Mouse (Mus musculus): ENCODE measurements around the gene Idh3b.

Gene Idh3b

DNA sequence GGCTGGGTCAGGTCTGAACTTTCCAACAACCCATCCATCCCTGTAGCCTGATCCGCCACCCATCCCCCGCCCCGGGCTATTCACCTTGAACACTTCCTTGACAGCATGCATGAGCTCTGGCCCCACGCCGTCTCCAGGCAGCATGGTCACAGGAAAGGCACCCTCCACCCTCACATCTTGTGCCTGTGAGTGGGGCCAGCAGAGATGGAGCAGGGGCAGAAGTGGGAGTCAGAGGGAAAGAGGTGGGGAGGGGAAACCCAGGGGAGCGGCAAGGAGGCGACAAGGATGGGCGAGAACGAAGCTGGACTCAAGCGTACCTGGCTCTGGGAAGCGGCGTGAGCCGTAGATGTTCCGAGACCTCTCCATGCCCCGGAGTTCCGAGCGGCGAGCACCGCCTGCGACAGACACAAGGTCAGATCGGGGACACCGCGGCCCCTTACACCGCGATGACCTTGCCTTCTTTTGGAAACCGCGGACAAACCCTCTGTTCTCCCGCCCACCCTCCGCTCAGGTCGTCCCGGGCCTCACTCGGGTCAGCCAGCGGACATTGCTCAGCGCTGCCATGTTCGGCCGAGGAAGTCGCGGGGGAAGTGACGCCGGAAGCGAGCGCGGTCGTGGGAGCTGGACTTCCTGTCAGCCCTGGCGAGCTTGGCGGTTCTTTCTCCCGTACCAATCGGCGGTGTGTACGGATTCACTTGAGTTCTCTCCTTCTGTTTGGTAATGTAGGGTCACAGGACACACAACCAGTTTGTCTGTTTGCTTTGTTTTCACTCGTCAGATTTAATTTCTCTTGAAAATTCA is at the start of gene Idh3b:
Gene Idh3b, minus strand, starts transcription at position 694 of the 801 bp plus-strand sequence.
- peak; percentile 97 for DNase-seq (ENCODE audit: low read depth, low spot score)

DNA sequence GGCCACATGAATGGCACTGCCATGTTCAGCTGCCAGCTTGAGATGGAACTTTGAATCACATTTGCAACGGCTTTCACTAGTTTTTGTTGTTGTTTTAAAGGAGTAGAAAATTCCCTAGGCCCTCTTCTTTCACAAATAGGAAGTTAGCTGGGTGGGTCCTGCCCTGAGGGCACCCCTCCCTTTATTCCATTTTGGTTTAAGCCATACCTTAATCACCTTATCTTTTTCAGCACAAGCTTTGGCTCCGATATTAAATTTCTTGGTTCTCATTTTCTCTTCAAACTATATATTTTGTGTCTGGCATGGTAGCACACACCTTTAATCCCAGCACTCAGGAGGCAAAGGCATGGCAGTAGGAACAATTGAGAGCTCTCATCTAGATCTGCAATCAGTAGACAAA is 45.2 kb upstream of the Idh3b start:
- DNase-seq (ENCODE audit: low read depth, low spot score), result no peak

DNA sequence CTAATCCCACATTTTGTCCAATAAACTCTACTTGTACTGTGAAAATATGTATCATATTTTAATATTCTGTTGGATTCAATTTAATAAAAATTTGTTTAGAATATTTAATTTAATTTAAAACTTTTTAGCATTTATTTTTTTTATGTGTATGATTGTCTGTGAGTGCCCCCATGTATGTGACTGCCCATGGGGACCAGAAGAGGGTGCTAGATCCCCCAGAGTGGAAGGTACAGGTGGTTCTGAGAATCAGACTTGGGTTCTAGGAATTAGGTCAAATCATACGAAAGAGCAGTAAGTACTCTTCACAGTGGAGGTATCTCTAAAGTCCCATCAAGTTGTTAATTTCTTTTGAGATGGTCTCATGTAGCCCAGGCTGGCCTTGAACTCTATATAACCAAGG is 42.7 kb upstream of the Idh3b start:
- DNase-seq (ENCODE audit: low read depth, low spot score), result no peak

DNA sequence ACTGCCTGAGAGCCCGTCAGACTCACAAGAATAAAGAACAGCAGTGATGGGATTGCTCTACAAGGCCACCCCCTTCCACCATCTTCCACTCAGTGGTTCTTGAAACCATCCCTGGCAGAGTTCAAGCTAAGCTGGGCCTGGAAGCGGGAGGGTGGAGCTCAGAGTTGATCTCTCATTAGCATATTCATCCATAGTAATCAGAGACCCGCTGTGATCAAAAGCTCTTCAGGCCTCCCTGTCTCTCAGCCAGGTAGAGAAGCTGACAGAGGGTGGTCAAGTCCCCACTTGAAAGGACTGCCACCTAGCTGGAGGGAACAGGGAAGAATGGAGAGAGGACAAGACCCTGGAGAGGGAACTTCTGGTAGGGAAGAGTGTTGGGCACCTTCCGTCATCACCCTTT is 18.7 kb upstream of the Idh3b start:
- no peak for DNase-seq (ENCODE audit: low read depth, low spot score)

DNA sequence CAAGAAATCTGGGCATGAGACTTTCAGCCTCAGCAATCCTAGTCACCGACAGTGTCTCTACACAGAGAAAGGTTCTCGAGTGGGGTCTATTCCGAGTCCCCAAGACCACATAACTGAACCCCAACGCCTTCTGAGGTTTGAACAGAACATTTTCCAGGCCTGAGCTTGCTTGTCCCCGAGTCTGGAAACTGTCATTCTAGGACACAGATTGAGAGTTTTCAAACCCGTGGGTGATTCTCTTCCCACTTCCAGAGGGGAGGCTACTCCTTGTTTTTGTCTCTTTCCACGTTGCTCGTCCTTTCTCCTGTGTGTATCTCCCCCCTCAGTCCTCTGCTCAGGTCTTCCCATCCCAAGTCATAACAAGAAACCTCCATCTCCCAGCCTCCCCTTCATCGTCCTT is 13.2 kb upstream of the Idh3b start:
- DNase-seq (ENCODE audit: low read depth, low spot score), result no peak

DNA sequence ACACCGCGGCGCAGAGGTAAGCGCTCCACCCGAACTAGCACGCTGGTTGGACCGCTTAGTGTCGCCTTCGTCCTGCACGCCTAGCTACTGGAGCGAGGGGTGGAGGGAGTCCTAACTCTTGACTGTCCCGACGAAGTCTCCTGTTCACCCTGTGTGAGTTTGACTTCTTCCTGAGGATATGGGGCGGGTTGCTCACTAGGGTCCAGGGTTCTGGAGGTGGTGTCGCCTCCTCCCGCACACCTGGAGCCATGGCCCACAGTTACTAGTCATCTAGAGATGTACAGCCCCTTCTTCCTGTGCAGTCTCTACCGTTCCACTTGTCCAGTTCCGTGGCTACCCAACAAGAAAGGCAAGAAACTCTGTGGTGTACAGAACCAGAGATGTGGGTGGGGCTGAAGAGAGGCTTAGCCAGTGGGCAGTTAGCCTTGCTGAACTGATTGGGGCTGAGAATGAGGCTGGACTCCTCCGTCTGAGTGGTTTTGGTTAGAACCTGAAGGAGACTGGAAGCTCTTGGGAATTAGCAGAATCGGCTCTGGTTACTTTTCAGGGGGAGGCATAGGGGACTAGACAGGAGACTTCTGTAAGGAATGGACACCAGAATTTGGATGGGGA is 11.9 kb upstream of the Idh3b start:
- no peak for DNase-seq (ENCODE audit: low read depth, low spot score)

DNA sequence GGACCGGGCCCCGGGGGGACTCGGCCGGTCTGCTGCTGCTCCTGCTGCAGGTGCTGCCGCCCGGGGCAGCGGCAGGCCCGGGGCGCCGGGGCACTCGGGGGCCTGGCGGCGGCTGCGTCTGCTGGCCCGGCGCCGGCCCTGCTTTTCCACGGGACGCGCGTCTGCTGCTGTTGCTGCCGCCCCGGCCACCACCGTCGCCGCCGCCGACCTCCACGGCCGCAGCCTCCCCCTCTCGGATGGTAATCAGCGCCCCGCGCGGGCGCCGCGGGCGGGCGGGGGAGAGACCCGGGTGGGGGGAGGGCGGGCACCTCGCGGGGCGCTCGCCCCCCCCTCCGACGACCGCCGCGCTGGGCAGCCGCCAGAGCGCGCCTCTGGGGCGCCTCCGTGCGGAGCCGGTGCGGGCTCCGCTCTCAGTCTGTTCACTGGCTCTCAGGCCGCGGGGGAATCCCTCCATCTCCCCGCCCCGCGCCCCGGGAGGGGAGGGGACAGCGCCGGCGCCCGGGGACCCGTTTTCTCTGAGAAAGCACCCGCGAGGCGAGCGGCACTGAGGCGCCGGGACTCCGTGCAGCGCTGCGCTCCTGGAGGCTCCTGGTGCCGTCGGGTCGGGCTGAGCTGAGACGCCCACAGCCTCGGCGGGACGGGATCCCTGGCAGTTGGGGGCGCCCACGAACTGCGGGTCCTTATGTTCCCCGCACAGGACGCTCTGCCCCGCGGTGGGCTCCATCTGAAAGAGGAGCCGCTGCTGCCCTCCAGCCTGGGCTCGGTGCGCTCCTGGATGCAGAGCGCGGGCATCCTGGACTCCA is 11.2 kb upstream of the Idh3b start:
- DNase-seq (ENCODE audit: low read depth, low spot score), result peak; percentile 56

DNA sequence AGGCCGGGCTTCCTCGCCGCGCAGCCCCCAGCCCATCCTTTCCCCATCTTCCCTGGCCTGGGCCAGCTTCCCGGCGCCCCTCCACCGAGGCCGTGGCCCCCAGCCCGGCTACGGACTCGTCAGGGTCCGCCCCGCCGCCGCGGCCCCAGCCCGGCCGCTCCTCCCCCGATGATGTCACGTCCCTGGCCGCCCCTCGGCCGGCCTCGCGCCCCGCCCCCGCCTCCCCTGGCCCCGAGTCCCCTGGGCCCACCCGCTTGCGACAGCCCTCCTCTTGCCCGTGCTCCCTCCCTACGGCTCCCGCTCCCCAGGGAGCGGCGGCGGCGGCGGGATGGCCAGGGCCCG is 10.6 kb upstream of the Idh3b start, which contains the start of gene Ebf4:
Gene Ebf4, plus strand, starts transcription at position 234 of the 342 bp plus-strand sequence.
- DNase-seq (ENCODE audit: low read depth, low spot score), result peak; percentile 35

DNA sequence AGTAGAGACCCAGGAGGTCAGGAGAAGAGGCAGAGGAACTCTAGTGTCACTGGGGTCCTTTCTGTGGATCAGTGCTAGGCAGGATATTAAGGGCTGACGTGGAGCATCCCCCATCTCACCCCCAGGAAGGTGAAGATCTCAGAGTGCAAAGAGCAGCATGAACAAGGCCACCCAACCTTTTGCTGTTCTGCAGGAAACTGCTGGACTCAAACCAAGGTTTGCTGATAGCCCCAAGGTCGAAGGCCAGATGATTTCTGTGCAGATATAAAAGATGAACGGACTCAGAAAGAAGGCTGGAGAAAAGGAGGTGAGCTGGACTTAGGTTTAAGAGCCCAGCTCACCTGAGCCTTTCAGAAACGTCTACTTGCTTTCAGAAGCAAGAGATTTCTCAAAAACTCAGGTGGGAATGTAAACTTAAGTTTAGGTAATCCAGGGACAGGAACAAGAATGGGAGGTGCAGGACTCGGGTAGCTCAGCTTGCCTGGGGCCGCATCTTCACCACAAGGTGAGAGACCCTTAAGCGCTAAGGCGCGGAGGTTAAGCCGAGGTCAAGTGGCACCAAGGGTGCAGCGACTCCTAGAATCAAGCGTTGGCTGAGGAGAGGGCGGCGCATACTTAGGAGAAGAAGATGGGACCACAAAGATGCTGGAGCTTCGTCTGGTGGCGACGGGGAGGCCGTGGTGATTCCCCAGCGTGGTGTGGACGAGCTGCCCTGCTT is 10.0 kb upstream of the Idh3b start:
- no peak for DNase-seq (ENCODE audit: low read depth, low spot score)

DNA sequence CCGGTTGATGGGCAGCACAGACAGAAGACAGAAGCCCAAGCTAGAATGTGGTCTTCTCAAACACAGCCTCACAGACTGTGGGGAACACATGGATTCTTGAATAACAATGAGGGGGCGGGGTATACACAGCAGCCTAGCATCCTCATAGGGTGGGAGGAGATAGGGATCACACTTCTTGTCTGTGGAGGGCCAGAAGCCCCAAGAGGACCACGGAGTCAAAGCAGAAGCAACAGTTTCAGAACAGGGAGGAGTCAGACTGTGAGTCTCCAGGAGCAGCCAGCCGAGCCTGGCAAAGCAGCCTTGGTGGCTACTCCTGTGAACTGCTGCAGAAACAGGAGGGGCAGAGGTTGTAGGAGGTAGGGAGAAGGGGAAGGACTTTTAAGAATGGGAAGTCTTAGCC is 9.1 kb upstream of the Idh3b start:
- peak; percentile 31 for DNase-seq (ENCODE audit: low read depth, low spot score)

DNA sequence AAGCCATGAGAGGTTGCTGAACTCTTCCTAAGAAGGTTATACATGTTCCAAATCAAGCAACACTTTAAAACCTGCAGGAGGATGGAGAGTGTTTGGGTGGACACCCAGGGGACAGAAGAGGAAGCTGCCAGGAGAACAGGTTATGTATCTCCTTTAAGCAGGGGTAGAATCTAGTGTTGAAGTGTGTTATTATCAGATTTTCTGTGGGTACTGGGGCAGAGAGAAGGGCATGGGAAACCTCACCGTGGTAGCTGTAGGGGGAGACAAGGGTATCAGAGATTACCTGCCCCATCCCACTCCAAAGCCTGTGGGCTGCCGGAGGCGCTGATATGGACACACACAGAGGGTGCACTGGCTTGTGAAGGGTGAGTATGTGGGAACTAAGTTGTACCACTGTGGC is 8.7 kb upstream of the Idh3b start:
- no peak for DNase-seq (ENCODE audit: low read depth, low spot score)

DNA sequence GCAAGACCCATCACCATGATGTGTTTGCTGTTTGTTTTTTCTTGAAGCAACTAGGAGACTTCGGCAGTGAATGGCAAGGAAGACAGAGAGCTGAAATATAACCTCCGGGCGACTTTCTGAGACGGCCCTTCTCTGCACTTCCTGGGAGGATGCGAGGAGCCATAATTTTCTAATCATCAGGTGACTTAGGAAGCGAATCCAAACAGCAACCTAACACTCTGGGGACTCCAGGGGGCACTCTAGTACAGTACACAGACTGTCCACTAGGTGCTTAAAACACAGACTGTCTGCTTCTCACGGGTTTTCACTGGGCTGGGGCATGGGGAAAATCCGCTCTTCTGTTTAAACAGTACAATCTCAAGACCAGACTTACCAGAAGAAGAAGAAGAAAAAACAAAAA is 7.1 kb upstream of the Idh3b start:
- peak; percentile 93 for DNase-seq (ENCODE audit: low read depth, low spot score)

DNA sequence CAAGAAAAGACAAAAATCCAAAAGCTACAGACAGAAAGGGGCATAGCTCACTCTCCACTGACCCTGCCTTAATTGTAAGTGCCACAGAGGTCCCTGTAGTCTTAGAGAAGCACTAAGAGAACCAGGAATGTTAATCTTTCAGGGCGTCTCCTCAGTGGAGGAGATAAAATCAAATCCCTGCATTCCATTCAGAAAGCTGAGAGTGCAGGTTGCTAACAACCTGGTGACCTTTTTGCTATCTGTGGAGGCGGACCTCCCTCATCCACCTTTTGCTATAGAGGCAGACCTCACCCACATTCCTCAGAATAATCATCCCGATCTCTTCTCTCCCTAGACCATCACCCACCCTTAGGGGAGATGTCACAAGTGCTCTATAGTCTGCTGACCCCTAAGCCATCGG is 4.7 kb upstream of the Idh3b start:
- DNase-seq (ENCODE audit: low read depth, low spot score), result no peak

DNA sequence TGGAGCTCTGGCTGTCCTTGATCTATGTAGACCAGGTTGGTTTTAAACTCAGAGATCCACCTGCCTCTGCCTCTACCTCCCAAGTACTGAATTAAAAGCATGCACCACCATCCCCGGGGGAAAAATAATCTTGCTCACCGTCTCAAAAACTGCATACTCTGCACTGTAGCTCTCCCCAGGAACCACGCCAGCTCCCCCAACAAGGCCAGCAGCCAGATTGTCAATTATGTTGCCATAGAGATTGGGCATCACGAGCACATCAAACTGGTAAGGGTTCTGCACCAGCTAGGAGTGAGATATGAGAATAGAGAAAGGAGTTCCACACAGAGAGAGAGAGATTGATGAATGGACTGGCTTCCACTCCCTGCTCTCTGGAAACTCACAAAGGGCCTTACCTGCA is 3.5 kb downstream of the Idh3b start:
- DNase-seq (ENCODE audit: low read depth, low spot score), result no peak

DNA sequence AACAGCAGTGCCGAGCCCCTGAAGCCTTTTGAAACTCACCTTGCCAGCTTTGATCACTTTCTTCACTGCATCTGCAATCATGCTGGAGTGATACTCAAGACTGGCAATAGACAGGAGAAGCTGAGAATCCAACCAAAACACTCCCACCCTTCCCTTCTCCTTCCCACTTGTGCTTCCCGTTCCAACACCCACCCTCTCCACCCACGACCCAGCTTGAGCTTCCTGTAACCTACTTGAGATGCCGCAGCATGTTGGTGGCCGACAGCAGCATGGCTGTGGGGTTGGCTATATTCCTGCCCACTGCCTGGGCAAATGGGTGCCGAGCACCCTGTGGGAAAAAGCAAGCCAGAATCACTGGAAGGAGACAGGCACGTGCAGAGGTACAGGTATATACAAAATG is 4.1 kb downstream of the Idh3b start:
- DNase-seq (ENCODE audit: low read depth, low spot score), result peak; percentile 48

DNA sequence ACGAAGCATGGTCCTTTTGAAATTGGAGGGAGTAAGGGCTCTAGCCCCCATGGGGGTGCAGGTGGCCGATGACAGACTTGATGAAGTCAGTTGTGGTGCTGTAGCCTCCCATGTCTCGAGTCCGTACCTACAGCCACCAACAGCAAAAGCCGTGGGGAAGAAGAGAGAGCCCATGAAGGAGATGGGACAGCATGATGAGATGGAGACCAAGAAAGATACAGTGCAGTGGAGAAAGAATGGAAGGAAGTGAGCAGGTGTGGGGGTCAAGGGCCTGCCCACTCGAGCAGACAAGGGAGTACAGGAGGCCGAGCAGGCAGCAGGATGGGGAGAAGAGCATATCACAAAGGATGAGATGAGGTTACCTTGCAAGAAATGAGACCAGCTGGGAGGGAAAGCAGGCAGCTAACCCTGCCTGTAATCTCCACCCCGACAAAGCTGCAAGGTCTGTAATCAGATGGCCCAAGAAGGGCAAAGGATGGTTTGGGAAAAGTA is 4.7 kb downstream of the Idh3b start:
- no peak for DNase-seq (ENCODE audit: low read depth, low spot score)

DNA sequence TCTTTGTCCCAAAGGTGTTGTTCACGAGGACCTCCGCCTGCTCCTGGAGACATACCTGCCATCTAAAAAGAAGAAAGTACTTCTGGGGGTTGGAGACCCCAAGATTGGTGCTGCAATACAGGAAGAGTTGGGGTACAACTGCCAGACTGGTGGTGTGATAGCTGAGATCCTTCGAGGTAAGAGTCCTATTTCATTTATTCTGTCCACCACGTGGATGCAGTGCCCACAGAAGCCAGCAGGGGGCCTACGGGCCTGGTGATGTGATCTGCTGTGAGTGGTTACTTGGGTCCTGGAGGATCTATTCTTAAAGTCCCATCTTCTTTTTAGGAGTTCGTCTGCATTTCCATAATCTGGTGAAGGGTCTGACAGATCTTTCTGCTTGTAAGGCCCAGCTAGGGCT is 8.7 kb downstream of the Idh3b start:
- DNase-seq (ENCODE audit: low read depth, low spot score), result peak; percentile 50

DNA sequence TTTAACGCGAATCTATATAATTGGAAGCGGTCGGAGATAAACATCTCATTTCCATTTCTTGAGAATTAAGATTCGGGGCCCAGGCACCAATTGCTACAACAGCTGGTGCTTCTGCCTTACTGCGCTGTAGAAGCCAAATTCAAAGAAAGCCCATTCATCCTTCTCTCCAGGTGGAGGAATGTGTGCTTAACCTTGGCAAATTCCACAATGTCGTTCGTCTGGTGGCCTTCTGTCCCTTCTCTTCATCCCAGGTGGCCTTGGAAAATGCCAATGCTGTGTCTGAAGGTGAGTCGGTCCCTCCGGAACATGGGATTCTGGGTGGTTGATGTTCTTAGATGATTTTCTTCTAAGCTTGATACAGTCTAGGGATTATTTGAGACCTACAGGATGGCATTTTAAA is 9.5 kb downstream of the Idh3b start:
- DNase-seq (ENCODE audit: low read depth, low spot score), result no peak

DNA sequence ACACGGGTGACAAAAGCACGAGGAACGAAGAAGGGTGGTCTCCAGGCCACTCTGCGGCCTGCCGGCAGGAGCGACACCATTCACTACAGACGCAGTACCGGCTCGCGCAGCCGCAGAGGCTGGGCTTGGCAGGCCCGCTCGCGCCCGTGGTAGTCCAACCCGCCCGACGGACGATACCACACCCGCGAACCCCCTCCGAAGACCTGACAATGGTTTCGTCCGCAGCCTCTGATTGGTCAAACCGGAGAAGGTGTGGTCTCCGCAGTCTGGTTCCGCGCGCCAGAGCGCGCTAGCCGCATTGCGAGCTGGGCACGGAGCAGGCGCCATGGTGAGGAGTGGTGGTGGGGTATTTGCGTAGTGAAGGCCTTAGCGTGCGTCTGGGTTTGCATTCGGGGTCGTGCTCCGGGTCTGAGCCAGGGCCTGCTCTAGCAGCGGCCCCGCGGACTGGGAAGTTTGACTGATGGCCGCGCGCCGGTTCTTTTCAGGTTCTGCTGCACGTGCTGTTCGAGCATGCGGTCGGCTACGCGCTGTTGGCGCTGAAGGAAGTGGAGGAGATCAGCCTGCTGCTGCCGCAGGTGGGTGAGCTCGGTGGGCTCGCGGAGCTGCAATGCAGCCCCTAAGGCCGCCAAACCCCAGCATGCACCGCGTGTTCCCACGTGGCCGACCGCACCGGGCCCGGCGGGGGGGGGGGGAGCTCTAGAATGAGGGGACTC is 10.0 kb downstream of the Idh3b start, which contains the start of gene Nop56:
Gene Nop56, plus strand, starts transcription at position 282 of the 713 bp plus-strand sequence.
- DNase-seq (ENCODE audit: low read depth, low spot score), result peak; percentile 100

DNA sequence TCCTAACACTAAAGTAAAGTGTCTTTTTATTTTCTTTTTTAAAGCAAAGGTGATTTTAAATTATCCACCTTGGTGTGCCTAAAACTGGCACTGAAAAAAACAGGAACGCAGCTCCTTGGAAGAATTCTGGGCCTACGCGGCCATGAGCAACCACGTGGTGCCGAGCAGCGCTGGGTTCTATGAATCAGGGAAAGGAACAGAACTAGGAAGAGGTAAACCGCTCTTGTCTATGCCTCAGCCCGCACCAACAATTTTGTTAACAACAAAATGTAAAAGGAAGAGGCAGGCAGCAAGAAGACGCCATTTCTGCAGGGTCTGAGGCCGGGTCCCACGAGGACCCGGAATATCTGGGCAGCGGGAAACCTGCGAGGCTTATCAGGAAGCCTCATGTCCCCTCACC is 10.6 kb downstream of the Idh3b start:
- DNase-seq (ENCODE audit: low read depth, low spot score), result peak; percentile 64

DNA sequence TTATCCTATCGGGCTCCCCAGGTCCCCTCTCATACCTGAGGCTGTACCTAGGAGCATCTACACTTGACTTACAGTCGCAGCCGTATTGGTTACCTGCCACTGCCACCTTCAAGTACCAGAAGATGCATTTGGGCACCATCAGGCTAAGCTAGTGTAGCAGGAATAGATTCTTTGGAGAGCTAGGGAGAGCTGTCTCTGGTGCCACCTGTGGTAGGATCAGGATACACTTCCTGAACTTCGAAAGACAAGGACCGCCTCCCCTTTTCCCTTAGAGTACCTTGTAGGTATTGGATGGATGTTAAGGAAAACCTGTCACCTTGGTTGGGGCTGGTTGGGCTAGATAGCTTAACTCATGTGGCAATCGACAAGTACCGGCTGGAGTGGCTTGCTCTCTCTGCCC is 16.3 kb downstream of the Idh3b start:
- no peak for DNase-seq (ENCODE audit: low read depth, low spot score)
